Mouse (Mus musculus) kidney, embryonic 15.5 days (tissue): Measurements from ENCODE around the gene Myo18b. TPM values are rescaled to one million over a fixed set of nuclear protein-coding genes. Genes with fewer than 3 reads are reported as not detected.

ENCODE experiments used
- ATAC-seq: fragments of 200-750 bp; cut with Nextera tagmentation; replicated peaks from 2 replicates; pipeline ENCODE4 v1.8.0; 2017; ENCODE audit warnings: moderate TSS enrichment; ENCODE audit not compliant: low FRiP score
- H3K27ac ChIP-seq: fragments of 300-500 bp; sonication (generic); 2 replicates; pipeline ENCODE4 v1.5.1; 2015; ENCODE audit warnings: mild to moderate bottlenecking, inconsistent platforms
- H3K27me3 ChIP-seq: fragments of 300-500 bp; sonication (generic); 2 replicates; pipeline ENCODE4 v1.6.1; 2015; ENCODE audit warnings: inconsistent platforms
- H3K36me3 ChIP-seq: fragments of 300-500 bp; sonication (generic); 2 replicates; pipeline ENCODE4 v1.6.1; 2015; ENCODE audit warnings: inconsistent platforms
- H3K4me1 ChIP-seq: fragments of 300-500 bp; sonication (generic); 2 replicates; pipeline ENCODE4 v1.6.1; 2015; ENCODE audit warnings: inconsistent platforms
- H3K4me2 ChIP-seq: fragments of 300-500 bp; sonication (generic); 2 replicates; pipeline ENCODE4 v1.6.1; 2015; ENCODE audit warnings: moderate library complexity, mild to moderate bottlenecking, inconsistent platforms
- H3K4me3 ChIP-seq: fragments of 300-500 bp; sonication (generic); replicated peaks from 2 replicates; pipeline ENCODE4 v1.5.1; 2015; ENCODE audit warnings: mild to moderate bottlenecking, inconsistent platforms
- H3K9ac ChIP-seq: fragments of 300-500 bp; sonication (generic); 2 replicates; pipeline ENCODE4 v1.6.1; 2015; ENCODE audit warnings: mild to moderate bottlenecking, inconsistent platforms
- H3K9me3 ChIP-seq: fragments of 300-500 bp; sonication (generic); replicated peaks from 2 replicates; pipeline ENCODE4 v1.6.1; 2016; ENCODE audit warnings: inconsistent platforms
- WGBS: fragments of 180-500 bp; shearing (Covaris S2); methylation state at CpG from one replicate; pipeline ENCODE4 v1.1.7; 2015; ENCODE audit warnings: mixed read lengths; 5-methylcytosine and 5-hydroxymethylcytosine counted together
- polyA plus RNA-seq: library from polyadenylated mRNA; unstranded; fragments of >200 nt; fragmentation: Nextera tagmentation; extraction: Ambion mirVana; gene quantifications from 2 replicates; pipeline ENCODE4 v1.2.1, GENCODE M21; 2015

Gene Myo18b
- polyA plus RNA-seq, 1 experiment from 2014 or later = 0.22 TPM

DNA sequence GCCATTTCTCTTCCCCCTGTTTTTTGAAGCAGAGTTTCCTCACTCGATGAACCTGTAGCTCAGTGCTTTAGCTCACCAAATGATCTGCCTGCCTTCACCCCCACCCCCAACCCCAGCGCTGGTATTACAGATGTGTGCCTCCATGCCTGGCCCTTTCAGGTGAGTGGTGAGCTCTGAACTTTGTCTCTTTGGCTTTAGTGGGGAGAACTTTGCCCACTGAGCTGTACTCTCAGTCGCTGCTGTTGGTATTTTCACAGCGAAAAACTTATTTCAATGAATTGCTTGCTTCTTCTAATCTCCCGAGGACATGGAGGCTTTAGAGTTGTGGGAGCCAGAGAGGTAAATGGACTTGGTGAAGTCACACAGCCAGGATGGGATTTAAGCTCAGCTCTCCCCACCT lies 53.5 kb downstream of the Myo18b start:
- no peak overlapping the region for H3K27ac ChIP-seq
- ATAC-seq = no peak
- H3K9me3 ChIP-seq = no peaks in the 10 kb centered on the region
- H3K4me3 ChIP-seq = no peak overlapping the region
- H3K9ac ChIP-seq = no peak overlapping the region
- H3K4me2 ChIP-seq = no peak overlapping the region
- peaks cover 10% of the 10 kb centered on the region for H3K27me3 ChIP-seq
- no peaks in the 10 kb centered on the region for H3K36me3 ChIP-seq
- H3K4me1 ChIP-seq = 0 out of 2 replicates have a peak, but pooled peaks cover 2% of the 10 kb centered on the region
- WGBS = 90% methylated on average over 5 of the region's 5 CpGs

DNA sequence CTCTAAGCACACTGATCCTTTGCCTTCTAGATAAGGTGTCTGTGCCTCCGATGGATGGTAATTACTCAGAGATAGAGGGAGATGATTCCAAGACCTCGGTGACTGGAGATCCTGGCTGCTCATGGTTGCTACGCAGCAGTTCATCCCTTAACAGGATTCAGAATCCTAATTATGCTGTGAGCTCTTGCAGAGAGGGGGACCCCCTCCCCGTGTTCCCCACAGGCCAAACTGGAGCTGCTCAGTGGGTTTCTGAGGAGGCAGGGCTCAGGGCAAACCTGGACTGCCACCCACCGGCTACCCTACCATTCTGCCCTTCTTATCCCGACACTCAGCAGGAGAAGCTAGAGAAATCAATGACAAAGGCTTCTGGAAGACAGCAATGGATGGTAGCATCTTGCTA lies 54.3 kb downstream of the Myo18b start:
- no peak for ATAC-seq
- H3K4me1 ChIP-seq = 0 out of 2 replicates have a peak, but pooled peaks cover 2% of the 10 kb centered on the region
- H3K9me3 ChIP-seq = no peaks in the 10 kb centered on the region
- no peak overlapping the region for H3K4me2 ChIP-seq
- no peak overlapping the region for H3K4me3 ChIP-seq
- peaks cover 2% of the 10 kb centered on the region for H3K27me3 ChIP-seq
- 75% methylated on average over 6 of the region's 6 CpGs for WGBS
- no peaks in the 10 kb centered on the region for H3K36me3 ChIP-seq
- no peak overlapping the region for H3K27ac ChIP-seq
- no peak overlapping the region for H3K9ac ChIP-seq

DNA sequence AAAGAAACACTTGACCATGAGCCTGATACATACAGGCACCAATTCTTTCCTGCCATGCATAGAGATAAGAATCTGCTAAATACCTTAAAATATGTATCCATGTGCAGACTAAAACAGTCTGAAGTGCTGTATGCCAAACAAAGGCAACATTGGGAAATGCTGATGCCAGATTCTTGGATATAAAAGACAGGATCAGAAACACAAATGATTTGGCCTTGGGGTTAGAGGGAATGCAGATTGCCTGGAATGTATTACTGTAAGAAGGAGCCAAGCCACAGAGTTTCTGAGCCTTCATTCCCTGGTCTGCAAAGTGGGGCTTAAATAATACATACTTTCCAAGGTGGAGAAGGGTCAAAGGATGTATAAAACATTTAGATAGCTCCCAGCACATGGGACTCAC lies 61.3 kb downstream of the Myo18b start:
- no peaks in the 10 kb centered on the region for H3K9me3 ChIP-seq
- no peak for ATAC-seq
- H3K27ac ChIP-seq = no peak overlapping the region
- H3K4me2 ChIP-seq = no peak overlapping the region
- no peak overlapping the region for H3K4me3 ChIP-seq
- no peak overlapping the region for H3K9ac ChIP-seq
- no peaks in the 10 kb centered on the region for H3K4me1 ChIP-seq
- no peaks in the 10 kb centered on the region for H3K27me3 ChIP-seq
- H3K36me3 ChIP-seq = no peaks in the 10 kb centered on the region

DNA sequence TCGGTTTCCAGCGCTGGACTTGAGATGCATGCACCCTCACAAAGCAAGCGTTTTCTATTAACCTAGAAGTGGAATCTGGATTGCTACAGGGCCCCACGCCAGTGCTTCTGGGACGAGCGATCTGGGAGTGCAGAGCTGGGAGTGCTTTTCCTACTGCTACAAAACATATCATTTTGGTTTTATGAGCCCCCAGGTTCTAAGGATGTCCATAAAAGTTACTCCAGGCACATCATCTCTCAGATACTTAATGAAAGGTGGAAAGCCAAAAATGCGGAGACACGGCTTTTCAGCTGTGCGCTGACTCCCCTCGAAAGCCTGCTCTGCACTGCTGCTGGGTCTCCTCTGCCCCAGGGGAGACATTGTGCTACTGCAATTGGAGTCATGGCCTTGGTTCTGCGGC lies 62.3 kb downstream of the Myo18b start:
- 70% methylated on average over 11 of the region's 11 CpGs for WGBS
- H3K36me3 ChIP-seq = no peaks in the 10 kb centered on the region
- H3K4me2 ChIP-seq = no peak overlapping the region
- no peak overlapping the region for H3K9ac ChIP-seq
- no peak overlapping the region for H3K4me3 ChIP-seq
- H3K9me3 ChIP-seq = no peaks in the 10 kb centered on the region
- H3K27ac ChIP-seq = no peak overlapping the region
- no peaks in the 10 kb centered on the region for H3K27me3 ChIP-seq
- ATAC-seq = no peak
- no peaks in the 10 kb centered on the region for H3K4me1 ChIP-seq

DNA sequence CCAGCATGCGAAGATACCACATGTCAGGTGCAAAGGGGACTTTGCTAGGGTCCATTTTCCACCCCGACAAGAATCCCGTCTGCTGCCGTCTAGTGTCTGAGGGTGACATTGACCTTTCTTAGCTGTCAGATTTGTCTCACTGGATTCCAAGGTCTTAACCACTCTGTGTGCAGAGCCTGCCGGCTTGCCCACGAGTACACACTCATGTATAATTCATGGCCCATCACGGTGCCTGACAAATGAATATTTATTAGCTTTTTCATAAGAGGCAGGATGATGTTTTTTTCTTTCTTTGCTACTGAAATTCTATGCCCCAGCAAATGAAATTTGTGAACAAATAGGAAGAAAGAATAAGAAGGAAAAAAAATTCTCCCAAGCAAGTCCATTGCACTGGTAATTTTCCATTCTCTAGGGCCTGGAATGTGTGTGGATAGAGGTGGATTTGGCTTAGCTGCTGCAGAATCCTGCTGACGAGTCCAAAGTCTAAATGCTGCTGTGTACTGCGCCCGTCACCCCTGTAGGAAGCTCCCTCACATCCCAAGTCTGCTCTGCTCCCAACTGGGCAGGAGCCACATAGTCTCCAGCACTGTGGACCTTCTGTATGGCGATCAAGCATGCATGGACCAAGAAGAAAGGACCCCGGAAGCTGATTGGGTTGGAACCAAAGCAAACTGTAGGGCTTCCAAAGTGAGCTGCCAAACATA lies 70.9 kb downstream of the Myo18b start:
- no peak for ATAC-seq
- Histone ChIP-seq H3K36me3 (no peaks in the 10 kb centered on the region), H3K4me3 (no peak overlapping the region), H3K9ac (no peak overlapping the region), H3K4me2 (no peak overlapping the region), H3K27ac (no peak overlapping the region), H3K9me3 (no peaks in the 10 kb centered on the region), H3K27me3 (0 out of 2 replicates have a peak, but pooled peaks cover 4% of the 10 kb centered on the region), H3K4me1 (no peaks in the 10 kb centered on the region)
- 72% methylated on average over 12 of the region's 12 CpGs for WGBS

DNA sequence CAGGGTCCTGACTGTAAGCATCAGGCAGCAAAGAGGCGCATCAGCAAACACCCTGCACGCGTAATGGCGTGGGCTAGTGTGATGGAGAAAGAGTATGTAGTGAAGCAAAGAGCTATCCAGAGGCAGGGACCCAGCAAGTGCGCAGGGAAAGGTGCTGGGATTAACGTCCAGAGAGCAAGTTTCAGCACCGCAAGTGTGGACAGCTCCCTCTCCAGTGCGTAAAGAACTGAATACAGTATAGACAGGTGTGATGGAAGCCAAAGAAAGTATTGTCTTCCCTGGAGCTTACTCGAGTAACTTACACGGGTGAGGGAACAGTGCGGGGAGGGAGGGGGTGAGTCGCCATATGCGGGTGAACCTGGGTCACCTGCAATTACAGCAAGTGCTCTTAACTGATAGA lies 71.8 kb downstream of the Myo18b start:
- ATAC-seq = no peak
- H3K9ac ChIP-seq = no peak overlapping the region

DNA sequence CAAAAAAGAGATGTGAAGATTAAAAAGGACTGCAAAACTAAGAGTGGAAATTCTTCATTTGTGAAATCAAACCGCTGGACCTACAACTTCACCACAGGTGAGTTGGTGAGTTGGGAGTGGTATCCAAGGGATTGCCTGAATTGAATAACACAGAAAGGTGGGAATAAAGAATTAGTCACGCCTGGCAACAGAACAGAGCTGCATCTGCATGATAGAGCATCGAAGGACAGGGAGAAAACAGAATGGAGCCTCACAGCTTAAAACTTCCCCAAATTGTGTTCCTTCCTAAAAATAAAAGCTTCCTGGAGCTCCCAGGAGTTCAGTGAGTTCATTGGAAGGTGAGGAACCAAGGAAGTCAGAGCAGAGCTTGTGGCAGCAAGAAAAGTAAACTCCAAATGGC lies 73.7 kb downstream of the Myo18b start:
- WGBS = 65% methylated on average over 3 of the region's 3 CpGs
- no peak overlapping the region for H3K27ac ChIP-seq
- H3K9ac ChIP-seq = no peak overlapping the region
- no peak overlapping the region for H3K4me3 ChIP-seq
- no peak for ATAC-seq
- H3K27me3 ChIP-seq = peaks cover 4% of the 10 kb centered on the region; the same call in 1 of the 2 replicates
- H3K36me3 ChIP-seq = no peaks in the 10 kb centered on the region
- no peaks in the 10 kb centered on the region for H3K9me3 ChIP-seq
- no peak overlapping the region for H3K4me2 ChIP-seq
- no peaks in the 10 kb centered on the region for H3K4me1 ChIP-seq

More for the DNA sequence above, 71.8 kb downstream of the Myo18b start:
- Histone ChIP-seq H3K4me1 (no peaks in the 10 kb centered on the region), H3K9me3 (no peaks in the 10 kb centered on the region), H3K27ac (no peak overlapping the region), H3K4me2 (no peak overlapping the region), H3K27me3 (0 out of 2 replicates have a peak, but pooled peaks cover 4% of the 10 kb centered on the region), H3K4me3 (no peak overlapping the region), H3K36me3 (no peaks in the 10 kb centered on the region)
- 32% methylated on average over 13 of the region's 13 CpGs for WGBS

DNA sequence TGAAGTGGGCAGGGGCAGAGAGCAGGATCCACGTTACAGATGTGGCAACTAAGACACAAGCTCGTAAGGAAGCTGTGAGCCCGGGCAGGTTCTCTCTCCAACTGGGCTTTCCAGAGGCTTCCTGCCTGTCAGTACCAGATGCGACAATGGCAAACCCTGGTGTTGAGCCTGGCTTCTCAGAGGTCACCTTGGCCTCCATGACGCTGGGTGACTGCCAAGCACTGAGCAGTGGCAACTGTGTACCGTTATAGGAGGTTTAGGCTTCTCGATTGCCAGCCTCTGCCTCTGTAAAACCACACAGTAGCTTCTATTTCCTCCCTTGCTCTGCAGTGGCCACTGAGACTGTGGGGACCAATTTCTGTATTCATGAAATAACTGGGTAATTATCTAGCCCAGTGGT lies 81.1 kb downstream of the Myo18b start:
- no peaks in the 10 kb centered on the region for H3K4me1 ChIP-seq
- H3K9ac ChIP-seq = no peak overlapping the region
- 80% methylated on average over 7 of the region's 7 CpGs for WGBS
- H3K36me3 ChIP-seq = no peaks in the 10 kb centered on the region
- no peak overlapping the region for H3K4me2 ChIP-seq
- ATAC-seq = no peak
- H3K27me3 ChIP-seq = peaks cover 11% of the 10 kb centered on the region
- H3K9me3 ChIP-seq = no peaks in the 10 kb centered on the region
- no peak overlapping the region for H3K27ac ChIP-seq
- no peak overlapping the region for H3K4me3 ChIP-seq

DNA sequence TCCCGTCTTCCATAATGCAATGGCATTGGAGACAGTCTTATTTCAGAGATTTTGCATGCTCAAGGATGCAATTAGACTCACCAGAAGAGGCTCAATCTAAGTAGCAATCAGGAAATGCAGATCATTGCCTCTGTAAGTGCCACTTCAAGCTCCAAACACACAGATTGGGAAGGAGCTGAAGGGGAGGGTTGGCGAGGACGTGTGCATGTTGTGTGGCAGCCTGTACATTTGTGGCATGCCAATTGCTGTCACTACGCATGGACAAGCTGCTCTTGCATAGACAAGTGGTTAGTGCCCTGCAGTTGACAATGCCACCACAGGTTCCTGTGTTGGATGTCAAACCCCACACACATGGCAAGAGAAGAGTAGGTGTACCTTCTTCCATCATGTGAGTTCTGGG lies 88.5 kb downstream of the Myo18b start:
- Histone ChIP-seq H3K4me3 (no peak overlapping the region), H3K27ac (no peak overlapping the region), H3K27me3 (no peaks in the 10 kb centered on the region), H3K4me2 (no peak overlapping the region), H3K9me3 (no peaks in the 10 kb centered on the region), H3K36me3 (no peaks in the 10 kb centered on the region), H3K9ac (no peak overlapping the region), H3K4me1 (no peaks in the 10 kb centered on the region)
- ATAC-seq = no peak
- 81% methylated on average over 4 of the region's 4 CpGs for WGBS

DNA sequence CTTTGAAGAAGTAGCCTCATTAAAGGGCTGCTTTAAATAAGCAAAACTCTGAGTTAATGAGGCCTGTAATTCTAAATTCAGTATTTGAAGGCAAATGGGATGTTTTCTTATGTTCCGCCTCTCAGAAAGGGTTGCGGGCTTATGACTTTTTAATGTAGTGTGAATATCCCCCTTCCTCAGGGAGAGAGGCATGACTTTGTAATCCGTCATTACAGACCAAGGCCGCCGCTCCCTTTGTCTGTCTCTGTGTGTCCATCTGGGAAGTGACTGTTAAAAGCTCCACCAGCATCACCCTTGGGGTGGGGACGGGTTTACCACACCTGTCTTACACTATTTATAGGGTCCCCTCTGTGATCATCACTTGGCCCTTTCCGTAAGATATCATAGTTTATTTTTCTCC lies 100.1 kb downstream of the Myo18b start:
- Histone ChIP-seq H3K4me1 (no peaks in the 10 kb centered on the region), H3K9me3 (no peaks in the 10 kb centered on the region), H3K27ac (no peak overlapping the region), H3K36me3 (no peaks in the 10 kb centered on the region), H3K27me3 (no peaks in the 10 kb centered on the region), H3K4me3 (no peak overlapping the region), H3K9ac (no peak overlapping the region), H3K4me2 (no peak overlapping the region)
- 54% methylated on average over 7 of the region's 7 CpGs for whole genome bisulfite sequencing
- no peak for ATAC-seq

DNA sequence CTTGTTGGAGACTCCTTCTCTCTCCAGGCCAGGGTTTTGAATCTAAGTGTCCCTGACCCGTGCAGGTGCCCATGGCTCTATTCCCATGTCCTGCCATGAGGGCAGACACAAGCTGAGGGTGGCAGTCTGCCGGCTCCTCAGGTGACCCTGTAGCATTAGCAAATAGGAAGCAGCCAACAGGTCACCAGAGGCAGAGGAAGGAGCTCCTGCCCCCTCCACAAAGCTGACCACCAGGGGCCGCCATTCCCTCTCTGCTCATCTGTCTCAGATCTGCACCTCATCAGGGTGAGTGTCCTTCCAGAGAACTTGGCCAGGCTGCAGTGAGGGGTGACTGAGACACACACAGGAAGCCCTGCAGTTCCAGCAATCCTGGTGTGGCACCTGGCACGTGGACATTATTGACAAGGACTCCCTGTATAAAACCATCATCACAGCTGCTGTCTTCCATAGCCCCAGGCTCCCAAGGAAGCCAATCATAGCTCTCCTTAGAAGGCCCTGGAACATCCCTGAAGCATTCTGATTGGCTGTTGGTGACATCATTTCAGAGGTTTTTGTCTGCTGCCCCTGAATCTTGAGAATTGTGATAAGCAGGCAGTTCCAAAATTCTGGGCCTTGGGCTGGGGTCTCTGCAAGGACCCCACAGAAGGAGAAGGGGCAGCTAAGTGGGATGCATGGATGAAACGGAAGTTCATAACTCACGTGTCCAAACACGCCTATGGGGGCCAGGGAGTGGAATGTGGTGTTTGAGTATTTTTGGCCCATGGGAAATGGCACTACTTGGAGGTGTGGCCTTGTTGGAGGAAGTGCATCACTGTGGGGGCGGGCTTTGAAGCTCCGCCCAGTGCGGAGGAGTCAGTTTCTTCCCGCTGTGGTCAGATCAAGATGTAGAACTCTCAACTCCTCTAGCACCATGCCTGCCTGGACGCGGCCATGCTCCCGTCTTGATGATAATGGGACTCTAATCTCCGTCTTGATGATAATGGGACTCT lies 104.1 kb downstream of the Myo18b start:
- Histone ChIP-seq H3K36me3 (no peaks in the 10 kb centered on the region), H3K4me2 (no peak overlapping the region), H3K27me3 (no peaks in the 10 kb centered on the region), H3K27ac (no peak overlapping the region), H3K9ac (no peak overlapping the region), H3K4me3 (no peak overlapping the region), H3K4me1 (no peaks in the 10 kb centered on the region), H3K9me3 (no peaks in the 10 kb centered on the region)
- WGBS = 79% methylated on average over 15 of the region's 15 CpGs
- no peak for ATAC-seq

DNA sequence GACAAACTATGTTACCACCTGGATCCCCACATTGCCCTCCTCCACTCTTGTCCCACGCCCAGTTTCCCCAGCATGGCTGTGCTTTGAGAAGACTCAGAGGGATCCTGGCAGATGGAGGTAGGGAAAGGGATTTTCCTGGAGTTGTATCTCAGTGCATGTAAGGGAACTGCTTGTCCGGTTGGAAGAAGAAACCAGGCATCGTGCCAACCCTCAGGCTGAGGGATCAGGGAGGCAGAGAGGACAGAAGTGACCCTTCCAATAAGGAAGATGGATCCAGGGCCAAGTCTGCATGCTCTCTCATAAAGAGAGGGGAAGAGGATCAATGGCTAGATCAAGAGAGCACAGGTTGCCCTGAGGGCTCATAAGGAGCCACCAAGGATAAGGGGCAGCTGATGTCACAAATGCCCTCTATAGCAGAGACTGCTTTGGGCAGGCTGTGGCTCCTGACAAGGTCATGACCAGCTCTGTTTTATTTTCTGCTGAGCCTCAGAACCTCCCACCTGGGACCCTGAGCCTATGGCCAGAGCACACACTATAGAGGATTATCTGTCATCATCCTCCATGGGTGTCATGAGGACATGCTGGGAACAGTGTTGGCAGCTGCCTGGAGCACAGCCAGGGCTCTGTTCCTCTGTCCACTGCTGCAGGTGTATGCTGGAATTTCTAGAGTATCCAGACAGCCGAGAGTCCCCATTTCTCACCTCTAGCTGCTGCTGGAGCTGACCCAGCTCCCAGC lies 105.6 kb downstream of the Myo18b start:
- ATAC-seq = no peak
- no peaks in the 10 kb centered on the region for H3K27me3 ChIP-seq
- H3K27ac ChIP-seq = no peak overlapping the region
- WGBS = 75% methylated on average over 4 of the region's 4 CpGs
- H3K4me1 ChIP-seq = no peaks in the 10 kb centered on the region
- H3K9me3 ChIP-seq = no peaks in the 10 kb centered on the region
- no peaks in the 10 kb centered on the region for H3K36me3 ChIP-seq
- H3K4me2 ChIP-seq = no peak overlapping the region
- H3K9ac ChIP-seq = no peak overlapping the region
- H3K4me3 ChIP-seq = no peak overlapping the region
